Mouse (Mus musculus) stomach, embryonic 14.5 days (tissue): ENCODE results near the gene Fzd4. TPM values are rescaled to one million over a fixed set of nuclear protein-coding genes. Genes with fewer than 3 reads are reported as not detected.

Source experiments
- ATAC-seq: fragments of 200-750 bp; cut with Nextera tagmentation; 2 replicates; pipeline ENCODE4 v1.8.0; 2017; ENCODE audit warnings: low read depth, moderate TSS enrichment; ENCODE audit not compliant: insufficient number of reproducible peaks, insufficient read depth, low FRiP score
- H3K27ac ChIP-seq: fragments of 300-500 bp; sonication (generic); 2 replicates; pipeline ENCODE4 v1.5.1; 2014; ENCODE audit warnings: mild to moderate bottlenecking, low read length, moderate library complexity, mixed read lengths
- H3K27me3 ChIP-seq: fragments of 300-500 bp; sonication (generic); 2 replicates; pipeline ENCODE4 v1.6.1; 2014; ENCODE audit warnings: low read length, control low read depth, mixed read lengths; ENCODE audit not compliant: control insufficient read depth, insufficient read depth
- H3K36me3 ChIP-seq: fragments of 300-500 bp; sonication (generic); 2 replicates; pipeline ENCODE4 v1.6.1; 2014; ENCODE audit warnings: mild to moderate bottlenecking, control low read depth, low read length, moderate library complexity, mixed read lengths; ENCODE audit not compliant: control insufficient read depth, insufficient read depth
- H3K4me1 ChIP-seq: fragments of 300-500 bp; sonication (generic); 2 replicates; pipeline ENCODE4 v1.6.1; 2014; ENCODE audit warnings: low read length, control low read depth, mixed read lengths; ENCODE audit not compliant: control insufficient read depth, insufficient read depth
- H3K4me2 ChIP-seq: fragments of 300-500 bp; sonication (generic); replicated peaks from 2 replicates; pipeline ENCODE4 v1.6.1; 2014; ENCODE audit warnings: low read depth, low read length, control low read depth
- H3K4me3 ChIP-seq: fragments of 300-500 bp; sonication (generic); 2 replicates; pipeline ENCODE4 v1.5.1; 2014; ENCODE audit warnings: low read depth, low read length, control low read depth
- H3K9ac ChIP-seq: fragments of 300-500 bp; sonication (generic); replicated peaks from 2 replicates; pipeline ENCODE4 v1.6.1; 2014; ENCODE audit warnings: low read depth, mild to moderate bottlenecking, control low read depth, low read length, moderate library complexity, mixed read lengths
- H3K9me3 ChIP-seq: fragments of 300-500 bp; sonication (generic); 2 replicates; pipeline ENCODE4 v1.6.1; 2016; ENCODE audit warnings: low read depth, low read length, control low read depth; ENCODE audit not compliant: control insufficient read depth
- WGBS: fragments of 180-500 bp; shearing (Covaris S2); extraction: QIAGEN DNeasy Blood & Tissue Kit; methylation state at CpG from one replicate; pipeline ENCODE4 v1.1.7; 2014; 5-methylcytosine and 5-hydroxymethylcytosine counted together
- polyA plus RNA-seq: library from polyadenylated mRNA; unstranded; fragments of >200 nt; fragmentation: Nextera tagmentation; extraction: Ambion mirVana; gene quantifications from 2 replicates; pipeline ENCODE4 v1.2.1, GENCODE M21; 2014

Fzd4 gene
- polyA plus RNA-seq, 1 experiment from 2014 or later, result 24.2 TPM

- Histone ChIP-seq H3K4me3 (no peak overlapping the region), H3K27ac (no peak overlapping the region), H3K9ac (no peak overlapping the region), H3K27me3 (no peaks in the 10 kb centered on the region), H3K36me3 (no peaks in the 10 kb centered on the region), H3K4me1 (no peaks in the 10 kb centered on the region), H3K4me2 (no peak overlapping the region), H3K9me3 (no peaks in the 10 kb centered on the region)
- 22% methylated on average over 5 of the region's 5 CpGs for WGBS
- ATAC-seq, result no peak
These were observed 22.9 kb downstream of the Fzd4 start for GRCm38 (mm10) chr7:89427101-89427500.

- no peaks in the 10 kb centered on the region for H3K36me3 ChIP-seq
- no peaks in the 10 kb centered on the region for H3K27me3 ChIP-seq
- H3K4me2 ChIP-seq, result no peak overlapping the region
- WGBS, result 56% methylated on average over 5 of the region's 5 CpGs
- no peak for ATAC-seq
- H3K27ac ChIP-seq, result no peak overlapping the region
- H3K9me3 ChIP-seq, result no peaks in the 10 kb centered on the region
- no peak overlapping the region for H3K4me3 ChIP-seq
- H3K4me1 ChIP-seq, result peaks cover 6% of the 10 kb centered on the region; the same call in 1 of the 2 replicates
- no peak overlapping the region for H3K9ac ChIP-seq
These were observed 24.6 kb downstream of the Fzd4 start for GRCm38 (mm10) chr7:89428804-89429203.

DNA sequence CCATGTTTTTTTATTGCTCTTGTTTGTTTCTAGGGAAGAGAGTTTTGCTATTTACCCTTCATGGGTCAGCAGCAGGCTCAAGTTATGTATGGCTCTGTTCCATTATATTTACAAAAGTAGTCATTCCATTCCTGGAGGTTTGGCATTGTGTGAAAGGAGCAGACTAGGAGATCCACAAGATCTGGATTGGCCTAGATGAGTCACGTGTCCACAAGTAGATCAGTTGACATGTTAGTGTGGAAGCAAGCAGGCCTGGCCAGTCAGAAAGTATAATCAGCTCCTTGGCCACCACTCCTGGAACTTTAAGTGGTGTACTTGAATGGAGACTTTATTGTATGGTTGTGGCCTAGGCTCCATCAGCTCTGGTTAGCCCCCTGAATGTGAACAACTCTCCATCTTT, 25.2 kb downstream of the Fzd4 start:
- Histone ChIP-seq H3K4me3 (no peak overlapping the region), H3K9ac (no peak overlapping the region), H3K27me3 (no peaks in the 10 kb centered on the region), H3K9me3 (no peaks in the 10 kb centered on the region), H3K27ac (no peak overlapping the region), H3K36me3 (no peaks in the 10 kb centered on the region), H3K4me2 (no peak overlapping the region), H3K4me1 (peaks cover 9% of the 10 kb centered on the region; the same call in 1 of the 2 replicates)
- WGBS, result 74% methylated on average over 1 of the region's 1 CpGs
- no peak for ATAC-seq

DNA sequence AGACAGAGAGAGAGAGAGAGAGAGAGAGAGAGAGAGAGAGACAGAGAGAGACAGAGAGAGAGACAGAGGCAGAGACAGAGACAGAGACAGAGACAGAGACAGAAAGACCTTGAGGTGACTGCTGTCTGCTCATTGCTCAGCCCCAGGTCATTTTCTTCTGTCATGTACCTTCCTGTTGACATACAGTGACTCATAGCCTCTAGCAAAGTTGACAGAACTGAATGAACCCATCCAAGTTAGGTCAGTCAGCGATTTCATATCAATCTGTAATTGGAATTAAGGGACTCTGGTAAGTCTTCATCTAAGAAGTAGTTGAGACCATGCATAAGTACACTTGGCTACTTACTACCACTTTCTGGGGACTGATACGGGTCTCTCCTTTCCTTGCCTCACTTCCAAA, 27.0 kb downstream of the Fzd4 start:
- Histone ChIP-seq H3K4me2 (no peak overlapping the region), H3K27me3 (no peaks in the 10 kb centered on the region), H3K9ac (no peak overlapping the region), H3K4me1 (peaks cover 10% of the 10 kb centered on the region; the same call in 1 of the 2 replicates), H3K4me3 (no peak overlapping the region), H3K27ac (no peak overlapping the region), H3K36me3 (no peaks in the 10 kb centered on the region), H3K9me3 (no peaks in the 10 kb centered on the region)
- no peak for ATAC-seq
- 92% methylated on average over 2 of the region's 2 CpGs for WGBS

DNA sequence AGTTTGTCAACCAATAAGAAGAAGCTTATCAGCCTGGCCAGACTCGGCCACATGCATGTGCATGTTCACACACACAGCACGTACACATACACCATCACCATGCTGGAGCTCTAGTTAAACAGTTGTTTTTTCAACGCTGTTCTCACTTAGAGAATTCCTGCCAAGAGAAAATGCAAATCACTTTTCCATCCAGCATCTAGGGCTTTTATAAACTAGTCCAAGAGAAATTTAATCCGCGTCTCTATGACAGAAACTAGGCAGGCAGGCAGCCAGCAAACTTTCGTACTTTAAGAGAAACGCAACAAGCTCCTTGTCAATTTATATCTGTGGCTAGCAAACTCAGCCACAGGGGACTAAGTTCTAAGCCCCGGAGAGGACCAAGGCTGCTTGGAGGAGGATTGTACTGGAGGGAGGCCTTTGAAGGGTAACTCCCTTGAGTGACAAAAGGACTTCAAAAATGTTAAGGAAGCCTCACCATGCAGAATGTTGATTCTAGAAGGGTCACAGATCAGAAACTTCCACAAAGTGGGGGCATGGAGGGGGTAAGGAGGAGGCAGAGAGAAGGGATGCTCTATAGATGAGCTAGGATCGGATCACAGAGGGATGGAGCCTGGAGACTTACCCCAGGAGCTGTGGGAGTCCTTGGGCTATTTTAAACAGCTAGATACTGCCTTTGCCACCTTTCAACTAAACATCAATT, 29.2 kb downstream of the Fzd4 start:
- 50% methylated on average over 9 of the region's 9 CpGs for WGBS
- no peaks in the 10 kb centered on the region for H3K27me3 ChIP-seq
- no peak overlapping the region for H3K4me2 ChIP-seq
- H3K9me3 ChIP-seq, result no peaks in the 10 kb centered on the region
- H3K36me3 ChIP-seq, result no peaks in the 10 kb centered on the region
- ATAC-seq, result peak; percentile 23; the same call in 1 of the 2 replicates
- no peak overlapping the region for H3K4me3 ChIP-seq
- peak overlapping the region; percentile 4; the same call in 1 of the 2 replicates for H3K27ac ChIP-seq
- H3K9ac ChIP-seq, result no peak overlapping the region; the same call in 1 of the 2 replicates
- peaks cover 10% of the 10 kb centered on the region; the same call in 1 of the 2 replicates for H3K4me1 ChIP-seq

DNA sequence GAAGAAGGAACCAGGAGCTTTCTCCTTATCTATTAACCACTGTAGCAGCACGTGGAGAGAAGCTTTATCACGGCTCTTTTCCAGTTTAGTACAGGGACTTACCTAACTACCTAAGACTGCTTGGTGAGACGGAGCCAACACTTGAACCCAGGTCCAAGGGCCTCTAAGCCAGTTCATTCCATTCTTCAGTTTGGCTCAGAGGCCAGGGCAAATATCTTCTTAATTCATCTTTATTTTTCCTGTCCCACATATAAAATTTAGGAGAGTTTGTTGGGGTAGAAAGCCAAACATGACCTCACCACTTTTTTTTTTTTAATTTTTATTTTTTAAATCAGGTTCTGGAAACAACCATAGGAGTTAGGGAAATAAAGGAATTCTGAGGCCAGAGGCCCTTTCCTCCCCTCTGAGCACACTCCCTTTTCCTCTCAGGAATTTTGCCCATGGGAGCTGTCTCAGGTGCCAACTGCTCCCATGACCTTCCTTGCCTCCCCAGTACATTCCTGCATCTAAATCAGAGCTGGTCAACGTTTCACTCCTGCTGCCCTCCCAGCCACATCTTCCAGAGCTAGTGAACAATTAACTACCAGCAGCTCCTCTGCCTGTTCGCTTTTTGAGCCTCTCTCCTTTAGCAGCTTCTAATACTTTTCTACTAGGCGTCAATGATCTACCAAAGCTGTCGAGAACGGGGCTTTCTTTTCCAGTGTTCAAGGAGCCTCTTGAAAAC, 29.9 kb downstream of the Fzd4 start:
- H3K27ac ChIP-seq, result no peak overlapping the region
- no peak overlapping the region for H3K4me3 ChIP-seq
- no peaks in the 10 kb centered on the region for H3K9me3 ChIP-seq
- H3K4me1 ChIP-seq, result peaks cover 10% of the 10 kb centered on the region; the same call in 1 of the 2 replicates
- H3K9ac ChIP-seq, result no peak overlapping the region; the same call in 1 of the 2 replicates
- H3K36me3 ChIP-seq, result no peaks in the 10 kb centered on the region
- no peak overlapping the region for H3K4me2 ChIP-seq
- no peak for ATAC-seq
- WGBS, result 48% methylated on average over 8 of the region's 8 CpGs
- H3K27me3 ChIP-seq, result no peaks in the 10 kb centered on the region

DNA sequence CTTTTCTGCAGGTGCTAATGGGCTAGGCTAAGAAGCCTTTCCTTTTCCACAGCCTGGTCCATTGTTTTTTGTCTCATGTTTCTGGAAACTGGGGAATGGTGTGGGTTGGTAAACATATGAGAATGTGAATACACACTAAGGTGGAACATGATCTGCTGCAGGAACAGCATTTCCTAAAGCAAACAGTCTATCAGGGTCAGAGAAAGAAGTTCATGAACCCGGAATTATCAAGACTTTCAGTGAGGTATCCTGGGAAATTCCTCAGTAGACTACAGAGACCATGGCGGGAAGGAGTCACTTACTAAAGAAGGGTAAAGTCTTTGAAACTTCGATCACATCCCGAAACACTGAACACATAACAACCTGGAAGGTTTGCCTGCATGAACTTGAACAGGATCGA, 32.2 kb downstream of the Fzd4 start:
- Histone ChIP-seq H3K36me3 (no peaks in the 10 kb centered on the region), H3K27ac (no peak overlapping the region; the same call in 1 of the 2 replicates), H3K9ac (no peak overlapping the region), H3K4me1 (peaks cover 10% of the 10 kb centered on the region; the same call in 1 of the 2 replicates), H3K9me3 (no peaks in the 10 kb centered on the region), H3K4me2 (no peak overlapping the region), H3K4me3 (no peak overlapping the region), H3K27me3 (no peaks in the 10 kb centered on the region)
- 66% methylated on average over 5 of the region's 5 CpGs for WGBS
- ATAC-seq, result peak; percentile 34; the same call in 1 of the 2 replicates

GRCm38 (mm10) chr7:89437589-89437988, 33.4 kb downstream of the Fzd4 start:
- no peak overlapping the region for H3K9ac ChIP-seq
- no peak for ATAC-seq
- H3K27ac ChIP-seq, result no peak overlapping the region
- no peaks in the 10 kb centered on the region for H3K27me3 ChIP-seq
- peaks cover 10% of the 10 kb centered on the region; the same call in 1 of the 2 replicates for H3K4me1 ChIP-seq
- no peaks in the 10 kb centered on the region for H3K9me3 ChIP-seq
- 46% methylated on average over 4 of the region's 4 CpGs for WGBS
- H3K4me2 ChIP-seq, result no peak overlapping the region
- no peak overlapping the region for H3K4me3 ChIP-seq
- no peaks in the 10 kb centered on the region for H3K36me3 ChIP-seq
